Mouse (Mus musculus) adrenal gland, adult 10 weeks (tissue): ENCODE results near the gene Sigirr. TPM values are rescaled to one million over a fixed set of nuclear protein-coding genes. Genes with fewer than 3 reads are reported as not detected.

Experiments
- polyA plus RNA-seq: library from polyadenylated mRNA; stranded (reverse); fragments of 350-450 nt; fragmentation: Illumina TruSeq; extraction: RNeasy Lipid Tissue Mini Kit (QIAGEN cat#74804); gene quantifications from one replicate; pipeline ENCODE4 v1.2.3, GENCODE M21; 2014; ENCODE audit warnings: low read depth, low replicate concordance

Gene Sigirr
- polyA plus RNA-seq: not detected

DNA sequence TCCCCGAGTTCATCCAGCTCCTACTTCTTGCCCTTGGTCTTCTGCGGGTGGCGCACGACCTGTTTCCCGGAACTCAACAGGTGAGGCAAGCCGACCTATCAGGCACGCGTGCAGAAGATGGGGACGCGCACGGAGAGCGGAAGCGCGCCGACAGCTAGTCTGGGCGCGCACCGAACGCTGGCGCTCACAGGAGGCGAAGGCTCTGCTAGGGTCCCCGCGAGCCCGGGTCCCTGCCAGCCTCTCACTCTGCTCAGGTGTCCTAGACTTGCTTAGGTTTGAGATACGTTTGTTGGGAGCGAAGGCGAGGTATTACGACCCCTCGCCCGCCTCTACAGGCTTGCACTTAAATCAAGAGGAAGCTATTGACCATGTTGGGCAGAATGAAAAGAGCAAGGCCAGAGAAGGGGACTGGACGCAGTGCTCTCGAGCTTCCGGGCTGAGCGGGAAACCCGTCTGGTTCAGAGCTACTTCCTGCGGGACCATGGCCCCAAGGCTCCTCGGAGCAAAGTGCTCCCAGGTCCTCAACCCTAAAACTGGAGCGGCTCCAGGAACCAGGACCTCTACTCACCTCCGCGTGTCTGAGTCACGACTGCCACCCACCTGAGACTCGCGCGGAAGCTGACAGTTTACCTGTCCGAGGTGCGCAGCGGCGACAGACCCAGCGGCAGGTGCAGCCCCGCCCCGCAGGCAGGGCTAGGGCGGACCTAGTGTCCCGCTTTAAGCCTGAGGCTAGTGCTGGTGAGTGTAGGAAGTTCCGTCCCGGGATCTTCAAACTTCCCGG lies at the start of gene Sigirr:
Gene Sigirr (minus strand): TSS at position 662 of the 781 bp plus-strand sequence.

DNA sequence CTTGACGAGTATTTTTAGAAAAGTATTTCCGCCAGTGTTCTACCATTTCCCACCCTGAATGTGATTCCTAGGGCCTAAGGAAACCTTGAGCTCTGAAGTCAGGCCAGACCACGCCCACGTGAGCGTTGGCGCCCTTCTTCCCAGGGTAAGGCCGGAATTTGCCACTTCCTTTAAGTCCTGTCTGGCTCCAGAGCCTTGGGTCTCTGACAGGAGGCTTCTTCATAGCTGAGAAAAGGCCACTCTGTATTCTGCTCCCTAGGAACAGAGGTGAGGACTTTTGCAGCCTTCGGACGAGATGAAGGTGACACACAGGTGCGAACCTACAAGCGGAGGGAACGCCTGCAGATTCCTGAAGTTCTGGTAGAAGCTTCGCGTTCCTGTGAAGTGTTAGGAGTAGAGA lies 21.9 kb upstream of the Sigirr start, which contains the start of gene Ptdss2:
Gene Ptdss2 (plus strand): TSS at position 138 of the 400 bp plus-strand sequence.

DNA sequence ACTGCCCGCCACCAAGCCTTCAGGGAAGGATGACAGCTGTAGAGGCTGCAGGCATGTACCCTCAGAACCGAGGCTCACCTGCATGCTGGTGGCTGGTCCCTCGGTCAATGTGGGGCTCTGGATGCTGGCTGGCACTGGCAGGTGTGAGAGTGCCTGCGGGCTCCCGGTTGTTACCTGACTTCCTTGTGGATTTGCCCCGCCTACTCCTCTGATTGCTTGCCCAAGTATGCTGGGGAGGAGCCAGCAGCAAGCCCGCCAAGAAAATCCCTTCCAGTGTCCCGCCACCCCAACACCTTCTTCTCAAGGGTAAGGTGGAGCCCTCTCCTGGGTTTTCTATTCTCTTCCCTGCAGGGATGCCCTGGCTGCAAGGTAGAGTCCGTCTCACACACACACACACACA lies 17.3 kb upstream of the Sigirr start, which contains the start of gene Ano9:
Gene Ano9 (minus strand): TSS at position 171 of the 400 bp plus-strand sequence.

DNA sequence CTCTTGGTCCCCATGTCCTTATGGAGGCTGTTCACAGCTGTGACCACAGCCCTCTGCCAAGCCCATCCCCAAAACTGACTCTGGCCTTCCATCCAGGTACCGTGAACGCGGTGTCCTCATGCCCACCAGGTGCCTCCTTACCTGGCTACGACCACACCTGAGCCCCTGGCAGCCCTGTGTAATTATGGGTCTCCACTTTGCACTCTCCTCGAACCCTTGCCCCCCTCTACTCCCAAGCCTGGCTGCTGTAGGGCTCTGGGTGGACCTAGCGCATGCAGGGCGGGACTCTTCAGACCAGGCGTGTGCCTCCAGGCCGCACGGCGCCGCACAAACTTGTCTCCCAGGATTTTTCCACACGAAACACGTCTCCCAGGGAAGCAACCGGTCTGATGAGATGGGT lies 22.5 kb downstream of the Sigirr start, which contains the start of gene Pkp3:
Gene Pkp3 (plus strand): TSS at position 378 of the 400 bp plus-strand sequence.

DNA sequence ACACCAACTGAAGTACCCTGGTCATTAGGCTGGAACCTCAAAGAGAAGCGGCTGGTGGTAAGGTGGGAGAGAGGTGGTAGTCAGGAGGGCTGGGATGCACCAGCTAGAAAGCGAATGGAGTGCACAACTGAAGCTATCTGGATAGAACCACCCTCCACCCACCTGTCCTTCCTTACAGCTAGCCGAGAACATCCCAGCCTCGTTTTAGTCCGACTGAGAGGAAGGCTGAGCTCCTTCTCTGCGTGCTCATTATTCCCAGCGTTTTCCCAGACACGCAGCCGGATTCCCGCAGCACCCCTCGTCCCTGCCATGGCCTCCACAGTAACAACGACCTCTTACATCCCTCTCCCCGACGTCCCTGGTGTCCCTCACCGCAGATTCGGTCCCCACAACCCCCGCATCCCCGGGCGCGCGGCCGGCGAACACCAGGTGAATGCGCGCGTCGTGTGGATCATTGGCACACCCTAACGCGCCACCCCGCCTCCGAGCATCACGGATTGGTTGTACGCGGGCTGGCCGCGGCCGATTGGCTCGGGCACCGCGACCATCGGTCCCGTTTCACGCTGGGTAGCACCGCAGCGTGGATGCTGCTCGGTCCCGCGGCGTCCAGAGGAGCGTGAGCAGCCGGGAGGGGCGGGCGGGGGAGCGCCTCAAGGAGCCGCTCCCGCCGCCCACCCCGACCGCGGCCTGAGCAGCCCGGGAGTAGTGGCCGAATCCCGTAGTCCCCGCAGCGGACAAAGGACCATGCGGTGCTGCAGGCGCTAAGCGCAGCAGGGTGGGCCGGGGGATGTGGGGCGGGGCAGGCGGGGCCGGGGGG lies 39.7 kb downstream of the Sigirr start, which contains the start of gene B4galnt4:
Gene B4galnt4 (plus strand): TSS at position 679 of the 817 bp plus-strand sequence.

Other genes starting within 250 kb of the Sigirr start
- not detected for gene Gm45785, start 244.2 kb downstream of the Sigirr start, polyA plus RNA-seq
- gene Ric8a, start 243.6 kb downstream of the Sigirr start, polyA plus RNA-seq: 6.5 TPM
- gene Bet1l, start 243.0 kb downstream of the Sigirr start, polyA plus RNA-seq: 2.8 TPM
- 154 TPM for gene Psmd13, start 218.6 kb downstream of the Sigirr start, polyA plus RNA-seq
- 2.4 TPM for gene Sirt3, start 218.3 kb downstream of the Sigirr start, polyA plus RNA-seq
- gene Cox8b, start 200.1 kb downstream of the Sigirr start, polyA plus RNA-seq: 4.0 TPM
- 0.35 TPM for gene Nlrp6, start 179.7 kb downstream of the Sigirr start, polyA plus RNA-seq
- 2.7 TPM for gene Pgghg, start 159.2 kb downstream of the Sigirr start, polyA plus RNA-seq
- gene Ifitm5, start 150.3 kb downstream of the Sigirr start, polyA plus RNA-seq: not detected
- gene Gm45717, start 144.6 kb downstream of the Sigirr start, polyA plus RNA-seq: not detected
- 160 TPM for gene Ifitm2, start 144.6 kb downstream of the Sigirr start, polyA plus RNA-seq
- gene Ifitm1, start 133.4 kb downstream of the Sigirr start, polyA plus RNA-seq: 1.6 TPM
- 14.5 TPM for gene Ifitm3, start 89.8 kb downstream of the Sigirr start, polyA plus RNA-seq
- not detected for gene Ifitm6, start 82.6 kb downstream of the Sigirr start, polyA plus RNA-seq
- not detected for gene Gm17387, start 71.4 kb downstream of the Sigirr start, polyA plus RNA-seq
- gene B4galnt4, start 39.5 kb downstream of the Sigirr start, polyA plus RNA-seq: not detected
- not detected for gene Pkp3, start 22.4 kb downstream of the Sigirr start, polyA plus RNA-seq
- gene Ano9, start 17.2 kb upstream of the Sigirr start, polyA plus RNA-seq: not detected
- gene Ptdss2, start 21.8 kb upstream of the Sigirr start, polyA plus RNA-seq: 20.6 TPM
- gene Rnh1, start 72.3 kb upstream of the Sigirr start, polyA plus RNA-seq: 5.4 TPM
- 8.7 TPM for gene Hras, start 93.4 kb upstream of the Sigirr start, polyA plus RNA-seq
- 0.58 TPM for gene Lrrc56, start 93.6 kb upstream of the Sigirr start, polyA plus RNA-seq
- gene Lmntd2, start 113.5 kb upstream of the Sigirr start, polyA plus RNA-seq: not detected
- 0.64 TPM for gene Rassf7, start 115.3 kb upstream of the Sigirr start, polyA plus RNA-seq
- gene Phrf1, start 128.2 kb upstream of the Sigirr start, polyA plus RNA-seq: 17.6 TPM
- gene Irf7, start 165.9 kb upstream of the Sigirr start, polyA plus RNA-seq: 19.8 TPM
- gene Cdhr5, start 176.2 kb upstream of the Sigirr start, polyA plus RNA-seq: 1.3 TPM
- not detected for gene Sct, start 178.6 kb upstream of the Sigirr start, polyA plus RNA-seq
- gene Drd4, start 191.4 kb upstream of the Sigirr start, polyA plus RNA-seq: not detected
- 0.93 TPM for gene Deaf1, start 227.1 kb upstream of the Sigirr start, polyA plus RNA-seq
- 18.5 TPM for gene Tmem80, start 227.2 kb upstream of the Sigirr start, polyA plus RNA-seq
- gene Eps8l2, start 238.3 kb upstream of the Sigirr start, polyA plus RNA-seq: not detected